Mouse (Mus musculus) kidney, adult 11 months (tissue): ENCODE data around the gene Hltf.
"Not testable (repeated sequence)": the region's sequence is repeated elsewhere in the genome, so short reads cannot be mapped to it uniquely, and the experiment has no call there.

Experiments used
- DNase-seq: peaks from one replicate; pipeline ENCODE4 v3.0.0; 2022

Gene Hltf

DNA sequence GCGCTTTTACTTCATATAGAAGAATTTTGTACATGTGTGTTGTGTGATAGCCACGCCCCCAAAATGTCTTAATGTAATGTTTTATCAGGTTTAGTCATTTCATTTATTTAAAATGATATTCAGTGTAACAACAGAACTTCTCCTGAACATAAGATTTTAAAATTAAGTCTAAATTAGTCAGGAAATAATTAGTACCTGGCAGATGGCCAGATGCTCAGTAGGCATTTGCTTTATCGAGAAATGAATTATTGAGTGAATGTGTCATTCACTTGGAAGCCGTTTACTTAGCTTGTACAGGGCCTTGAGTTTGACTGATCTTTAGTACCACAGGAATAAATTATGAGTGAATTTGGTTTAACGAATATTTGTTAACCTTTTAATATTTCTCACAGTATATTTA is 51.3 kb downstream of the Hltf start:
- DNase-seq: no peak

DNA sequence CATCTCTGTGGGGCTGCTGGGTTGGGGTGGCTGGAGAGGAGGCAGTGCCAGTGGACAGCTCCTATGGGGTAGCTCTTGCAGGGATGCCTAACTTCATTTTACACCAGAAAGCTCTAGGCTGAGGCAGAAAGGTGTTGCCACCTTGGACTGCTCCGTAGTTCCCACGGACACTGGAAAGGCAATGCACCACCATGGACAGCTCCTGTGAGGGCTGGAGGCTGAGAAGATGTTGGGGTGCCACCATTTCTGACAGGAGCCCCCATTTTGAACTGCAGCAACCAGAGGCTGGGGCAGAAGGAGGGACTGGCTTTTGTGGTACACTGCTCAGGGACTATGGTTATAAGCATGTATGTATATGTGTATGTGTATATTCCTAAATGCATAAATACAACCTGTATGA is 54.3 kb downstream of the Hltf start:
- no peak for DNase-seq

DNA sequence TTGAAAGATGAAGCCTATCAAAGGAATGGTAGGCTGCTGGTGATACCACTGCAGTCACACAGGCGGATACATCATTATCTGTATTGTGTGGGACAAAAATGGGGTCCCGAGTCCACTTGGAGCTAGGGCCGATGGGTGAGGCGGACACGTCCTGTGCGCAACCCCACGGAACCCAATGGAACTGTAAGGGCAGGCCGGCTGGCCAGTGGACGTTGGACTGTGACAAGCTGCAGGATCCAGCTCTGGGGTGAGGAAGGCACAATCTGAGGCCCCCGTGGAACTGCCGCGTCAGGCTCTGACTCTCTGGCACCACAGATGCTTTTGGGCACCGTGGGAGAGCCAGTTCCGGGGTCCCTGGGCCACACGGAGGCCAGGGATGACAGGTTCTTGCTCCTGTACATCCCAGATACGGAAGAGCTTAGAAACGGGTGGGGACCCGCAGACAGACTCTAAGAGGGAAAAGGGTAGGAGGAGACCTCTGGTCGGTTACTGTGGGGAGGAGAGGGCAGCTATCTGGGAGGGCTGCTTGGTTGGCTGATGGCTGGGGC is 61.5 kb downstream of the Hltf start:
- no peak for DNase-seq

DNA sequence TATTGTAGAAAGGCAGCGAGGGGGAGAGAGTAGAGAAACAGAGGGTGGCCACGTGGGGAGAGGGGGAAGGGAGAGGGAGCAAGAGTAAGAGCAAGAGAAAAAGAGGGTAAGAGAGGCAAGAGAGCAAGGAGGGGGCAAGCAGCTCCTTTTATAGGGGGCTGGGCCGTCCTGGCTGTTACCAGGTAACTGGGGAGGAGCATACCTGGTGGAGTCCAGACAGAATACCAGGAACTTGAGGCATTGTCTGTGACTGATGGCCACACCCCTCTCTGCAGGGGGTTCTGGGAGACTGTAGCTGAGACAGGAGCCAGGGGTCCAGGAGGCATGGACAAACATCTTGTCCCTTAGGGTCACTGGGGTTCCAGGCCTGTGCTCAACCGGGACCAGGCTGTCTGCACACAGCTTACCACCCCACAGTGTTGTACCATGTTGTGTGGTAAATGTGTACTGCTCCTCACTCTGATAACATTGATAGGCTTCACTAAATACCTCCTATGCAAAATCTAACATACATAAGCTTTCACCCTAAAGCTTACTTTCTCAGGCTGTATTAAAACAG is 62.2 kb downstream of the Hltf start:
- no peak for DNase-seq

DNA sequence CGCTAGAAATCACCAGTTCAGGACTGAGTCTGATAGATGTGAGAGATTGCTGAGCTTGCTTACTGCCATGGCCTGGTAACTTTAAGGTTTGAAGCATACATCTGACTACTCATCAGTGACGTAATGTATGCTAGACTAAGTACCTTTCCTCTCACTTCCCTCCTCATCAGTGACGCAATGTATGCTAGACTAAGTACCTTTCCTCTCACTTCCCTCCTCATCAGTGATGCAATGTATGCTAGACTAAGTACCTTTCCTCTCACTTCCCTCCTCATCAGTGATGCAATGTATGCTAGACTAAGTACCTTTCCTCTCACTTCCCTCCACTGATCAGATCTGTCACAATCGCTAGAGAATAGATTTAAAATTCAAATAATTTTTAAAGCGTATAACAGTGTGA is 64.0 kb downstream of the Hltf start:
- DNase-seq: not testable (repeated sequence)

DNA sequence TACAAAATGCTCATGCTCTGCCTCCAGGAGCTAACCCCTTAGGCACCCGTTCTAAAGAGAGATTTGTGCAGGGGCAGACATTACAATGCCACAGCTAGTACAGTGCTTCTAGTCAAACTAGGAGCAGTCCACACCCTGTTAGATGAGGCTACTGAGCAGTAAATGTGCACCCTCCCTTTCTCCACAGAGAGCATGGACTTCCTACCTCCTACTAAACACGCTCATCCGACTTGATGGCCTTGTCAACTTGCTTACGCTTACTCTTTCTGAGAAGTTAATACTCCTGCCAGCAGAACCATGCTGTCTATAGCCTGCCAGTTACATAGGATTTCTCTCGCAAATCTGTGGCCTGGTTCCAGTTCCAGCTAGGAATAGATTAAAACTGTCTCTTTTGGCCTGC is 68.0 kb downstream of the Hltf start:
- no peak for DNase-seq

DNA sequence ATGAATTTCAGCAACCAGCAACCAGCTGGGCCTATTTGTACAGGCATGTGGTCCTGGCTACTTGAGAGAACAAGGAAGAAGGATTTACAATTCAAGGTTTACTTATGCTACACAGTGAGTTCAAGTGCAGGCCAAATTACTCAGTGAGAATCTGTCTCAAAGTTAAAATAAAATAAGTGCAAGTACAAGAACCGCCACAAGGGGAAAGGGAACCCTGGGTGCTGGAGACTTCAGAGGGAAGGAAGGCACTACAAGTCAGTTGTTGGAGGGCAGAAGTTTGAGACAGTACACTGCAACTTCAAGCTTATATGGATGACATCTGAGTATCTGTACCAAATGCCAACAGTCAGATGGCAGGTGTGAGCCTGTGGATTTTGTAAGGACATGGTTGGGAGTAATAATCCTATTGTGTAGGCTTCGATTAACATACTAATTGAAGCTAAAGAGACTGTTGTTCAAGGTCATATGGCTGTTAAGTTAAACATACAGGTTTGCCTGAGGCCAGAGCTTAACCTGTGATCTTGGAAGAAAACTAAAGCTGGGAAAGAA is 69.5 kb downstream of the Hltf start:
- DNase-seq: no peak

DNA sequence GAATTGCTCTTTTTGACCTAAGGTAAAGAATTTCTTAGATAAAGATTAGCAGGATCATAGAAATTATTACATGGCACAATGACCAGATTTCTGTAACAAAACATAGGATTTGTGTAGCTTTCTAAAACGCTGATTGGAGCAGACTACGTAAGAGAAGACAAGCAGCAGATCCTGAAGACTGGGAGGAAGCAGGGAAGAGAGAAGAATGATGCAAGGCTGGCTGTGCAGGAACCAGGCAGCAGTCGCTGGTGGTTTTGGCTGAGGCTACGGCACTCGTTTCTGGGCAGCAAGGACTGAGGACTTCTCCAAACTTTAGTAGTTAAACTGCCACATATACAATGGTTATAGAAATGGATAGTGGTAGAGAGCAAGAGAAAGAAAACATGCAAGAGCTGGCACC is 71.9 kb downstream of the Hltf start:
- DNase-seq: no peak

DNA sequence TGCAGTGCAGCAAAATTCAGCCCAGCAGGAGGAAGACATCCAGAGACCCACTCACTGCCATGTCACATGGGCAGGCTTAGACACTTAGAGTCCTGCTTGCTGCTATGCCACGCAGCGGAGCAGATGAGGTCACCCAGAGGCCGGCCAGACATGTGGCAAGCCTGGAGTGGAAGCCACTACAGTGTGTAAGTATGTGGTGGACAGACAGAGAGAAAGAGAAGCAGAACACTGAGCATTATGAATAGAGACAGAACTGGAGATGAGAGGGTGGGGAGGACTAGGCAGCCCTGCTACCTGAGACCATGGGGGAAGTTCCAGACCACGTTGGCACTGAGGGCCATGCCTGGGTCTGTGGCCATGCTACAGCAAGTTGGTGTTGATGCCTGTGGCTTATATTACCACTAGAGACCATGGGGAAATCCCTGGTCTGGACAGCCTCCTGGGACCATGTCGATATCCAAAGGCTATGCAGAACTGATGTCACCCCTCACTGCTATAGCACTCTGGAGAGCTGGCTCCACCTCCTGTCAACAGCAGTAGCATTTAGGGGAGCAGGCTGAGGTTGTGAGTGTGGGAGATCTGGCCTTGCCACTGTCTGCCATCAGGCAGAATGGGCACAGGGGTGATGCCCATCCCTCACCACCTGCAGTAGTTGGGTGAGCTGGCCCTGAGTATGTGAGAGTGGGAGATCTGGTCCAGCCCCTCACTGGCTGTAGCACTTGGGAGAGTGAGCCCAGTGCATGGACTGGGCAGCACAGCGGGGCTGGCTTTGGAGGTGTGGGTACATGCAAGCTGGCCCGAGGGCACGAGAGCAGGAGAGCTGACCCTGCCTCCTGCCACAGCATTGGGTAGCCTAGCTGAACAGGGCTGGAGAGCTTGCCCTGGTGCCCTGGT is 73.1 kb downstream of the Hltf start:
- no peak for DNase-seq

DNA sequence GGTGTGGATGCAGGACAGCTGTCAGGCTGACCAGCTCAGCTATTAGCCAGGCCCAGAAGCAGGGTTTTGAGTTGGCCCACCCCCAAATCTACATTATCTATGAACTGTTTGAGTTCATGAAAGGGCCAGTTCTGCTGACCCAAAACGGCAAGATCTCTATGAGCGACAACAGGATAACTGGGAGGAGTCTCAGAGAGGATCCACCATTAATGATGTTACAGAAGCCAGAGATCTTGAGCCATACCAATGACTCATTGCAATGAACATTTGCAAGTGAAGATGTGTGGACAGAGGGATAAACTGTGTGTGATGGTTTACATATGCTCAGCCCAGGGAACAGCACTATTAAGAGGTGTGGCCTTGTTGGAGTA is 73.7 kb downstream of the Hltf start:
- no peak for DNase-seq

DNA sequence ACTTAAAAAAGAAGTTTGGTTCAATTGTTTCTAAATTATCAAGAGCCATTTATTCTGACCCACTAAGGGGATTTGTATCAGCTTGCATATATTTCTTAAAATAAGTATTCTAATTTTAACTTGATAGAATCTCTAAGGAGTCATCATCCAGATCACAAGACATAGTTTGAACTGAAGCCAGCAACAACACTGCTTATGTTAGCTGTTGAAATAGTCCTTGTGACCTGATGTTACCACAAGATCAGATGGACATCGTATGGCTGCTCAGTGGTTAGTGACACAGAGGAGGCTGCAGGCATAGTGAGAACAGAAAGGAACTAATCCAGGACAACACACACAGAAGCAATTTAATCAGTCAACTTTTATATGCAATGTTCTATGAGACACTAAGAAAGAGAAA is 75.1 kb downstream of the Hltf start:
- DNase-seq: no peak

DNA sequence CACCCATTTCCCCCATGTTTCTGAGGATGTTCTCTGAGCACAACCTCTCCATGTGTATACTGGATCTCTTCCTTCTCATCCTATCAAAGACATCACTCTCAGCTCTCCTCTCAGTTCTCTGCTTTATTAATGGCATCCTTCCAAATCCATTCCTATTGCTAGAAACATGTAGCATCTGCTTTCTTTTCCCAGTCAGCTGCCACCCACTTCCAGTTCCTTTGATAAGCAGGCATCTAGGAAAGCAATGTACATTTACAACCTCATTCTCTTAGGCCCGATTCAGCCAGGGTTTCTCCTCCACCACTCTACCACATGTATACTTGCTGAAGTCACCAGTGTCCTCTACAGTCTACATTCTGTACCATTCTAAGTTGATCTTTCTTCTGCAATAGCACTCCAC is 76.1 kb downstream of the Hltf start:
- no peak for DNase-seq

DNA sequence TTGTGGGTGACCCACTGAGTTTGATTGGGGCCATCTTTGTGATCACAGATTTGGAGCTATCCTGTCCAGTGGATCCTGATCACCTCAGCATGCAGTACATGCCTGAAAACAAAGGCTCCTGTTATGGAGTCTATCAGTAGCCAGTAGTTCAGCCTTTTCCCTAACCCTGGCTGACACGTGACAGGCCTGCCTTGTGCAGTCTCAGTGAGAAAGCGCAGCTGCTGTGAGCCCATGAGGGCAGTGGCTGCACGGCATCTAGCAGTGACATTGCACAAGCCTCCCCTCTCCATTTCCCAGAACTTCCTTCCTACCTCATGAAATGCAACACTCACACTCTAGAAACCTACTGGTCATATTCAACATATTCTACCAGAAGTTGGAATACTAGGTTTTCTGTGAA is 76.9 kb downstream of the Hltf start:
- DNase-seq: no peak

DNA sequence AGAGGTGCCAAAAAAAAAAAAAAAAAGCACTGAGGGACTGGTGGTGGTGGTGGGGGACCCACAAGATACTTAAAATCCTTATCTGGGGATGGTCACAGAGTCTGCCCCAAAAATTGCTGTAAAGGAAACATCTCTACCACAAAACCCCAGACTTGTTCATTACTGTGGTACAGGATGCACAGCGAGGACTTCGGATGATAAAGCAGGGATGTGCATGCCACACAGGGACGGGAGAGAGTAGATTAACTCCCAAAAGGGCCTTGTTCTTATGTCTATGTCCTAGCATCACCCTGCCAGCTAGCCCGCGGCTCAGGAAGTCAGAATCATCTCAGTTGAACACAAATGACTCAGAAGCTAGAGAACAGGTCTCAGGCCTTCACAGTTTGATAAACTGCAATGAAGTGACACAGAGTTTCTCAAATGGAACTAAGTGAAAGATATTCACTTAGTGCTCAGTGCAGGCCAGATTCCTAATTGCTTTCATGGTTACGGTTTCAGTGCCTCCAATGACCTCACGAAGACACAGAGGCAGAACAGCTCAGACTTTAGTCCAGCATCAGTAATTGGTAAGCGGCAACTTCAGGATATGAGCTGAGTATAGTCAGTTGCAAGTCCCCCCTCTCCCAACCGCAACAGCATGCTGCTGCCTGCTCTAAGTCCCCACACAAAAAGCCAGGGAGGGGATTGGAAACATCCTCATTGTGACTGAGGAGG is 79.4 kb downstream of the Hltf start:
- no peak for DNase-seq

DNA sequence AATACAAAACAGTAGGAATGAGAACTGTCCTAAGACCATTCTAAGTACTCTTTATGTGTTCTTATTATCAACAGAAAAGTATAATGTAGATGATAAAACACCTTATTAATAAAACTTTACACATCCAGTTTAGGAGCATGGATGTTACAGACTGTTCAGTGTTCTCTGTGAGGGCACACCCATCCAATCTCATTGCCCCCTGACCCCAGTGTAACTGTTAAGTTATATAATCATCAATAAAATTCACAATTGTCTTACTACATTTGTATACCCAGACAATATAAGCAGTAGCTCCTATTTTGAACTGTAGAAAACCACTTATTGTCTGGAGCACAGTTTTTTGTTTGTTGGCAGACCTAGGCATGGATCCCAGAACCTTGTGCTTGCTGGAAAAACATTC is 83.6 kb downstream of the Hltf start:
- DNase-seq: no peak

DNA sequence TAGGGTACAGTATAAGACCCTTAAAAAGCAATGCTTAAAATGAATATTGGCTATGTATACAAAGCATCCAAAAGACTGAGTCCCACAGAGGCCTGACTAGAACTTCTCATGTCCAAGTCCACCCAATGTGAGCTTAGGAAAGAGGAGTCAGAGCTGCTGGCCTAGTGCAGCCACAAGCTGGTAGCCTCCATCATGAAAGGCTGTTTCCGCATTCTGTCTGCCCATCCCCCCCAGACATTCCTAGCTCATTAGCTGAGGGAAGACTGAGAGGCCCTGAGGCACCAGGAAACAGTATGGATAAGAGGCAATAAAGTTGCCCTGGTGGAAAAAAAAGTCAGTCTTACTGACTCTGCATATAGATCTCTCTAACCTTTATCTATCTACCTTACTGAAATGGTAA is 84.1 kb downstream of the Hltf start:
- DNase-seq: no peak

DNA sequence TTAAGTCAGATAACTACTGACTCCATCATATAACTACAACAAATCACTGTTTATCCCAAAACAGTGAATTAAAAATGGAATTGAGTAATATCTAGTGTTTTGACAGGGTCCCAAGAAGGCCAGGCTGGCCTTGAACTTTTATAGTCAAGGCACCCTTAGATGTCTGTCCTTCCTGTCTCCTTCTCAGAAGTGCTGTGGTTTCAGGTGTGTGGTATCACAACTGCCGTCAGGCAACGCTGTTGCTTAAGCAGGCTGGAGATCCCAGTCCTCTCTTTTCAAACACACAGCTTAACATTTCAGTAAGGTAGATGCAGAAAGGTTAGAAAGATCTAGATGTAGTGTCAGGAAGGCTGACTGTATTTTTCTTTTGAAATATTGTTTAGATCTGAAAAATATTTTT is 84.5 kb downstream of the Hltf start:
- DNase-seq: no peak

DNA sequence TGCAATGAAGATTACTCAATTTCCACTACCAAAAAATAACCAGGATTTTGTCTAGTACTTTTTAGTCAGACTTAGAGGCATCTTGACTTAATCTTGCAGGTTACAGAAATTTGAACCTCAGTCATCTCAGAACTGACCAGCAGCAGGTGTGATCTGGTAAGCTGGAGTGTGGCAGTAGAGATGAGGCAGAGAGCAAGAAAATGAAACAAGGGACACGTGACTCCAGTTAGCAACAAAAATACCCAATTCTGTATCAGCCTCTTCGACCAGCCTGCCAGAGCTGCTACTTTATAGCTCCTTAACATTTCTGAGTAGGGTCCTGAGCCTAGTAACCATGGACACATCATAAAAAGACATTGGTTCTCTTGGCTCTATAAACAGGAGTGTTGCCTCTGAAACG is 85.0 kb downstream of the Hltf start:
- no peak for DNase-seq

DNA sequence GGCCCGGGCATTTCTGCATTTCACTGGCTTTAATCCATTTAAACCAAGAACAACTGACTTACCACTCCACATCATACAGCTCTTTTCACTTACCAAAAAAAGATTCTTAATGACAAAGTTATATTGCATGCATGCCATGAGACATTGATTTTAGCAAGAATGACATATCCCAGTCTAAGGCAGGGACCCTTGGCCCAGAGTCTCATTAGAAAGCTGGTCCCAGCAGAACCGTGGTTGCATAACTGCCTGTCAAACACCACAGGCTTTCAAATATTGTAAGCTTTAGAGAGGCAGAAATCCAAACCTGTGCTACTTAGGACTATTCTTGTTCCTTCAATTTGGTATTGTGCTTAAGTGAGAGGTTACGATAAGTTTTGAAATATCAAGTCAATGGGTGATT is 86.1 kb downstream of the Hltf start:
- DNase-seq: no peak

DNA sequence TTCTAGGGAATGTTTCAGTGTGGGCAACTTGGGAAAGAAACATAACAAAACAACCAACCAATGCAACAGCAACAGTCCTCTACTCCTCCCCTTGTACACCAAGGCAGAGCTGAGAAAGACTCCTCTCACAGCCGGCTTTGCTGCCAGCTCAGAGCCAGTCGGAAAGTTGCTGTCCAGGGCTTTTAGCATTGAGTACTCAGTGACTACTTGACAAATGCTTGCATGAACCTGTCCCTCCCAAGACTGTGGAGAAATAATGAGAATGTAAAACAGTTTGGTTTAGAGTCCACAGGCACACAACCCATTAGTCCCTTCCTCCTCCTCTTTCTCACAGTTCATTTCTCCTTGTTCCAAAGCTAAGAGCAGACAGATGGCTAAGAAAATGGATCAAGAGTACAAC is 86.8 kb downstream of the Hltf start:
- DNase-seq: no peak

DNA sequence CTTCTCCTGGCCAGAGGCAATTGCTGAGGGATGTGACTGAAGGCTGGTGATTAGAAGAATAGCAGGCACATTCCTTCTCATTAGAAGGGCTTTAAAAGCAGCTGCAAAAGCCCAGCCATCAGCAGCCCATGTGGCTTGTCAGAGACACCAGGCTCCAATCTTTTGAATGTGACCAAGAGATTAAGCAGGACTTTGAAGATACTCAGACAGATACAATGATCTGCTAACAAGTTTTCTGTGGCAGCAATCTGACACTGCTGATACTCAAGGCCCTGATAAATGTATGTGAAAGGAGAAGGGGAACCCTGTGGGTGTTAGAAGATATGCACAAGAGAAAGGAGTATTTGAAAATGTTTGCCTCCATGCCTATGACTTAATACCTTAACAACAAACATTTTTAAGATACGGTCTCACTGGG is 88.1 kb downstream of the Hltf start:
- DNase-seq: no peak

DNA sequence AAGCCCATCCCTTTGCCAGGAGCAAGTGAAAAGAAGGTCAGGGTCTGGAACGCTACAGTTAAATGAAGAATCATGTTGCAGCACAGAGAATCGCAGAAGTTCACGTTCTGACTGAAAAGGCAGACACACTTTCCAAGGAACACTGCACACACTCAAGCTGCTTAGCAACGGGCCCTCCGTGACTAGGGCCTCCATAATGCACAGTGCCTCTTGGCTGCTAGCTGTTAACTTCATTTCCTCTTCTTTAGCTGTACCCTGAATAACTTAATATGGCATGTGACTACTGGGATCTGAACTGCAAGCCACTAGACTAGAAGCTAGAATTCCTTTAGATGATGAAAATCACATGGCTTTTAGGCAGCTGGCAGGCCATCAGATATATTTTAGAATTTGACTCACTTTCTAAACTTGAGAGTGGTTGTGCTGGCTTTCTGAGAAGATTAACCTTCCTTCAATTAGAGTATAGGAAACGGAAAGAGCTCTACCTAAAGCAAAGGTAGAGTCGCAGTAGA is 89.3 kb downstream of the Hltf start:
- no peak for DNase-seq

DNA sequence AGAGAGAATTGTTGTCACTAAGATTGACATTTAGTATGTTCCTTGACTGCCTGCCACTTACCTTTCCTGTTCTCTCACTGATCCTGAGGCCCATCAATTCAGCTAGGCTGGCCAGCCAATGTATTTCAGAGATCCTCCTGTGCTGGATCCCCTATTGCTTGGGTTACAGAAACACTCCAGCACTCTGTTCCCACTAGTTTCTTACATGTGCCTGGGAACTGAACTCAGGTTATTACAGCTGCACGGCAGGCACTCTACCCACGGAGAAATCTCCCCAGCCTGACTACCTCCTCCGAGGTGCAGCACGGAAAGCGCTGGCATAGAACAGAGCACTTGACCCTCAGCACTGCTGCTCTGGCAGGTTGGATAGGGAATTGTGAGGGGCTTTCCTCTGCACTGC is 90.0 kb downstream of the Hltf start:
- no peak for DNase-seq

DNA sequence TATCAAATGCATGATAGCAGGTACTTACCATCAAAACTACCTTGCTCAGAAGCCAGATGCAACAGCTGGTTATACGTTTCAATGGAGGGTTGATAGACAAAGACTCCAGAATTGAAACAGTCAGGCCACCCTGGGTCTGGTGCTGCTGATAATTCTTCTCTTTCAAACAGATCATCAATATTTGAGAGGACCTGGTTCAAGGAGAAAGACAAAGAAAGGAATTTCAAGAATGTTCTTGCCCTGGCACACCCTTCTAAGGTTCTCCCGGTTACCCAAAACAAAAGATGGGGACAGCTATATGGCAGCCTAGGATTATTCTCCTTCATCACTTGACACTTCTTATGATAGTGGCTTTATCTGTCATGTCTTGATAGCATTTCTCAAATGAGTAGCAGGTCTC is 92.9 kb downstream of the Hltf start:
- no peak for DNase-seq
